Mouse (Mus musculus) limb, embryonic 14.5 days (tissue): ENCODE measurements around the gene Shisa5. TPM values are rescaled to one million over a fixed set of nuclear protein-coding genes. Genes with fewer than 3 reads are reported as not detected.

Source experiments
- ATAC-seq: fragments of 200-750 bp; cut with Nextera tagmentation; 2 replicates; pipeline ENCODE4 v1.8.0; 2017; ENCODE audit warnings: low read depth, moderate number of reproducible peaks, moderate TSS enrichment; ENCODE audit not compliant: low FRiP score
- DNase-seq: peaks from one replicate; pipeline ENCODE4 v3.0.0-alpha.2; 2015; ENCODE audit warnings: low spot score
- H3K27ac ChIP-seq: fragments of 300-500 bp; sonication (generic); replicated peaks from 2 replicates; pipeline ENCODE4 v1.5.1; 2014; ENCODE audit warnings: low read depth, mild to moderate bottlenecking, low read length, moderate library complexity, mixed read lengths
- H3K27me3 ChIP-seq: fragments of 300-500 bp; sonication (generic); 2 replicates; pipeline ENCODE4 v1.6.1; 2014; ENCODE audit warnings: low read length, mixed read lengths; ENCODE audit not compliant: control insufficient read depth, insufficient read depth
- H3K36me3 ChIP-seq: fragments of 300-500 bp; sonication (generic); 2 replicates; pipeline ENCODE4 v1.6.1; 2014; ENCODE audit warnings: mild to moderate bottlenecking, low read length, moderate library complexity, mixed read lengths; ENCODE audit not compliant: control insufficient read depth, insufficient read depth
- H3K4me1 ChIP-seq: fragments of 300-500 bp; sonication (generic); 2 replicates; pipeline ENCODE4 v1.6.1; 2014; ENCODE audit warnings: antibody characterized with exemption, low read length, mixed read lengths; ENCODE audit not compliant: control insufficient read depth, insufficient read depth
- H3K4me2 ChIP-seq: fragments of 300-500 bp; sonication (generic); replicated peaks from 2 replicates; pipeline ENCODE4 v1.6.1; 2014; ENCODE audit warnings: low read depth, mild to moderate bottlenecking, low read length, moderate library complexity; ENCODE audit not compliant: severe bottlenecking
- H3K4me3 ChIP-seq: fragments of 300-500 bp; sonication (generic); replicated peaks from 2 replicates; pipeline ENCODE4 v1.5.1; 2014; ENCODE audit warnings: low read length
- H3K9ac ChIP-seq: fragments of 300-500 bp; sonication (generic); 2 replicates; pipeline ENCODE4 v1.6.1; 2014; ENCODE audit warnings: mild to moderate bottlenecking, low read depth, low read length, moderate library complexity; ENCODE audit not compliant: severe bottlenecking
- H3K9me3 ChIP-seq: fragments of 300-500 bp; sonication (generic); 2 replicates; pipeline ENCODE4 v1.6.1; 2016; ENCODE audit warnings: low read length; ENCODE audit not compliant: control insufficient read depth
- POLR2A ChIP-seq: fragments of 200-500 bp; IDR thresholded peaks from 2 replicates; pipeline ENCODE4 v1.8.0; 2012; ENCODE audit warnings: inconsistent platforms, mild to moderate bottlenecking, moderate library complexity, borderline replicate concordance; ENCODE audit not compliant: insufficient read depth, insufficient read length; ENCODE audit errors: extremely low read depth
- WGBS: fragments of 180-500 bp; shearing (Covaris S2); extraction: QIAGEN DNeasy Blood & Tissue Kit; methylation state at CpG from one replicate; pipeline ENCODE4 v1.1.7; 2014; 5-methylcytosine and 5-hydroxymethylcytosine counted together
- polyA plus RNA-seq, 2 experiments: library from polyadenylated mRNA; depleted of rRNA in 1 of 2; stranded (reverse) in 1 of 2; unstranded in 1 of 2; fragments of >200 nt; fragmentation: Nextera tagmentation in 1 of 2; extraction: Ambion mirVana in 1 of 2; gene quantifications; 2 replicates each; pipeline versions ENCODE4 v1.2.1 to v1.2.3; 2012 to 2014

Gene Shisa5
- polyA plus RNA-seq, 2 experiments, result 82.4 to 150 TPM

DNA sequence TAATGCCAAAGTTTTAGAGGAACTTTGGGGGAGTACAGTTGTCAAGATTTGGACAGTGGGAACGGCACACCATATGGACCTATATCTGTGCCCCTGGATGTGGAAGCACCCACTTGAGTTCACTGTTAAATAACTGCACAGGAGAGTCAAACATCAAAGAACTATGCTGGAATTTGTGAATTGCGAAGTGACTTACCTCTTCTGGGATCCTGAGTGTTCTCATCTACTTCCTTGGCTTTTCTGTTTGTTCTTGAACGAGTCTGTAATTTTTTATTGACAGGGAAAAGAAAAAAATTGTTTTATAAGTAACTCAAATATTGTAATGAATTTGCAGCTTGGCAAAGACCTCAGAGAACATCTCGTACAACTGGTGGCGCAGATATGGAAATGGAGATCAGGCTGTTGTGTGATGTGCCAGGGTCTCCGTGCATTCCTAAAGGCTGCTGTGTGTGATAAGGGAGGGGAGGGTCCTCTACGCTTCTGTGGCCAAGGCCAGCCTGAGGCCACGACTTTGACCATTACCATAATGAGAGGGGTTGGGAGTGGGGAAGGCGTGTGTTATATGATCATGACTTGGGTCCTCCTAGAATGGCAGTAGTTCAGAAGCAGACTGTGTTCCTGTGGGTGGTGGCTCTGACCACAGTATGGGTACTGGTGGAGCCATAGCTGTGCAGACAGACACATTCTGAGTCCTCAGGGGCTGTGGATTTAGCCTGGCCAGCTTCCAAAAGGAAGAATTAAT is 45.6 kb upstream of the Shisa5 start:
- ATAC-seq (no peak), DNase-seq (no peak)
- WGBS, result 82% methylated on average over 9 of the region's 9 CpGs
- Histone ChIP-seq H3K4me2 (peak overlapping the region; percentile 90), H3K27ac (no peak overlapping the region), H3K9ac (no peak overlapping the region), H3K4me1 (peaks cover 26% of the 10 kb centered on the region), H3K9me3 (no peaks in the 10 kb centered on the region), H3K27me3 (no peaks in the 10 kb centered on the region), H3K36me3 (no peaks in the 10 kb centered on the region), H3K4me3 (peak overlapping the region; percentile 64; the same call in 1 of the 2 replicates)
- TF ChIP-seq POLR2A, result no peak

DNA sequence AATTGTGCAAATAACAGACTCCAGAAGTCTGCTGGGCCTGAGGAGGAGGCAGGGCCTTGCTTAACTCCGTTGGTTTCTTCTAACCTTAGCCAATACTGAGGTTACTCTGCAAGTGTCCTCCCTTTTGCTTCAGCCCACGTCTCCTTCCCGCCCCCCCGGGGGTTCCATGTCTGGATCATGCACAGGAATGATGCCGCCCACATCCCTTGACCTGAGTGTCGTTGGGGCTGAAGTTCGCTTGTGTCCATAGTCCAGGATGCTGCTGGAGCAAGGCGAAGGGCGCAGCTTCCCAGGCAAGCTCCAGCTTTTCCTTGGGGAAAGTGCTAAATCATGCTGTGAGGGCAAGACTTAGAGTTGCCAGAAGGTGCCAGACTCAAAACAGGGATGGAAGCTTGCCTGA is 42.0 kb upstream of the Shisa5 start:
- no peak for TF ChIP-seq POLR2A
- DNase-seq, result no peak
- WGBS, result 72% methylated on average over 9 of the region's 9 CpGs
- H3K9ac ChIP-seq, result no peak overlapping the region
- no peaks in the 10 kb centered on the region for H3K27me3 ChIP-seq
- no peak overlapping the region for H3K4me2 ChIP-seq
- H3K27ac ChIP-seq, result no peak overlapping the region
- H3K9me3 ChIP-seq, result no peaks in the 10 kb centered on the region
- H3K4me3 ChIP-seq, result no peak overlapping the region
- H3K36me3 ChIP-seq, result no peaks in the 10 kb centered on the region
- peaks cover 7% of the 10 kb centered on the region for H3K4me1 ChIP-seq
- no peak for ATAC-seq

DNA sequence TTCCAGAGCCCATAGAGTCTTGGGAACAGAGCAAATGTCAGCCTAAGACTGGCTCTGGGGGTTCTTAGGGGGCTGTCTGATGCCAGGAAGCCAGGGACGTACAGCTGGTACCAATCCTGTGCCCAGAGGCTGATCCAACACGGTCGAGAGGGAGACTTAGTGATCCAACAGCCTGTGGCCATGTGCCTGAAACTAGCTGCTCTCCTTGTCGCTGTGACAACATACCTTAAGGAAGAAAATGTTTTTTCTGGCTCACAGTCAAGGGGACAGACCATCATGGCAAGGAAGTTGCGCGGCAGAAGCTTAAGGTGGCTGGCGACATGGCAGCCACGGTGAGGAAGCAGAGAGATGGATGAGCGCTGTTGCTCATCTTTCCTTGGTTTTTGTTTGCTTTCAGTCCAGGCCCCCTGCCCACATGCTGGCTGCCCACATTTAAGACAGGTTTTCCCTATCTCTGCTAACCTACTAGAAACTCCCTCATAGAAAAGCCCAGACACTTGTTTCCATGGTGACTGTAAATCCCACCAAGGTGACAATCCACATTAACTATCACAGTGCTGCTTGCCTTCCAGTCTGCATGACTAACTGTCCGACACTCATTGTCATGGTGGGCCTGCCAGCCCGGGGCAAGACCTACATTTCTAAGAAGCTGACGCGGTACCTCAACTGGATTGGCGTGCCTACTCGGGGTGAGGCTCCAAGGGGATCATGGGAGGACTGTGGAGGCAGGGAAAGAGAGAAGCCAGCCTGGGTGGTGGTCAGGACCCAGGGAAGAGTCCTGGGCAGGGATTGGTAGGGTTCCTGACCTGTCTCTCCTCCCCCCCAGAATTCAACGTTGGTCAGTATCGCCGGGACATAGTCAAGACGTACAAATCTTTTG is 39.8 kb upstream of the Shisa5 start:
- no peak overlapping the region for H3K4me3 ChIP-seq
- no peaks in the 10 kb centered on the region for H3K9me3 ChIP-seq
- no peak for DNase-seq
- H3K4me1 ChIP-seq, result no peaks in the 10 kb centered on the region
- ATAC-seq, result no peak
- 79% methylated on average over 19 of the region's 19 CpGs for WGBS
- no peaks in the 10 kb centered on the region for H3K27me3 ChIP-seq
- no peak overlapping the region for H3K27ac ChIP-seq
- H3K4me2 ChIP-seq, result no peak overlapping the region
- no peaks in the 10 kb centered on the region for H3K36me3 ChIP-seq
- H3K9ac ChIP-seq, result no peak overlapping the region
- TF ChIP-seq POLR2A, result no peak

- ATAC-seq, result no peak
- no peaks in the 10 kb centered on the region for H3K4me1 ChIP-seq
- no peak overlapping the region for H3K27ac ChIP-seq
- TF ChIP-seq POLR2A, result no peak
- no peaks in the 10 kb centered on the region for H3K36me3 ChIP-seq
- WGBS, result 70% methylated on average over 4 of the region's 4 CpGs
- no peak for DNase-seq
- H3K9me3 ChIP-seq, result no peaks in the 10 kb centered on the region
- H3K27me3 ChIP-seq, result no peaks in the 10 kb centered on the region
- no peak overlapping the region for H3K9ac ChIP-seq
- no peak overlapping the region for H3K4me2 ChIP-seq
- no peak overlapping the region for H3K4me3 ChIP-seq
Observed at GRCm38 (mm10) chr9:108999167-108999526, 39.2 kb upstream of the Shisa5 start.

- Histone ChIP-seq H3K9ac (no peak overlapping the region), H3K27me3 (no peaks in the 10 kb centered on the region), H3K4me1 (no peaks in the 10 kb centered on the region), H3K9me3 (no peaks in the 10 kb centered on the region), H3K4me2 (no peak overlapping the region), H3K27ac (no peak overlapping the region), H3K36me3 (no peaks in the 10 kb centered on the region), H3K4me3 (no peak overlapping the region)
- DNase-seq, result peak; percentile 78
- peak; percentile 81; the same call in 1 of the 2 replicates for ATAC-seq
- no peak for TF ChIP-seq POLR2A
- WGBS, result 6% methylated on average over 3 of the region's 3 CpGs
Observed at GRCm38 (mm10) chr9:109000726-109001125, 37.6 kb upstream of the Shisa5 start.
